Mouse (Mus musculus) limb, embryonic 12.5 days (tissue): ENCODE data around the gene Adgrl1. TPM values are rescaled to one million over a fixed set of nuclear protein-coding genes. Genes with fewer than 3 reads are reported as not detected.
"Not testable (repeated sequence)": the region's sequence is repeated elsewhere in the genome, so short reads cannot be mapped to it uniquely, and the experiment has no call there.

Experiments used
- ATAC-seq: fragments of 200-750 bp; cut with Nextera tagmentation; 2 replicates; pipeline ENCODE4 v1.8.0; 2017; ENCODE audit warnings: low read depth, moderate TSS enrichment; ENCODE audit not compliant: insufficient number of reproducible peaks, insufficient read depth, low FRiP score, low TSS enrichment
- H3K27ac ChIP-seq: fragments of 300-500 bp; sonication (generic); 2 replicates; pipeline ENCODE4 v1.5.1; 2016; ENCODE audit warnings: mild to moderate bottlenecking, moderate library complexity
- H3K27me3 ChIP-seq: fragments of 300-500 bp; sonication (generic); 2 replicates; pipeline ENCODE4 v1.6.1; 2016; ENCODE audit warnings: mild to moderate bottlenecking, moderate library complexity
- H3K36me3 ChIP-seq: fragments of 300-500 bp; sonication (generic); 2 replicates; pipeline ENCODE4 v1.6.1; 2016; ENCODE audit warnings: mild to moderate bottlenecking, moderate library complexity
- H3K4me1 ChIP-seq: fragments of 300-500 bp; sonication (generic); replicated peaks from 2 replicates; pipeline ENCODE4 v1.6.1; 2016
- H3K4me2 ChIP-seq: fragments of 300-500 bp; sonication (generic); 2 replicates; pipeline ENCODE4 v1.6.1; 2016; ENCODE audit warnings: mild to moderate bottlenecking, moderate library complexity
- H3K4me3 ChIP-seq: fragments of 300-500 bp; sonication (generic); replicated peaks from 2 replicates; pipeline ENCODE4 v1.5.1; 2016; ENCODE audit warnings: mild to moderate bottlenecking
- H3K9ac ChIP-seq: fragments of 300-500 bp; sonication (generic); replicated peaks from 2 replicates; pipeline ENCODE4 v1.6.1; 2016; ENCODE audit warnings: mild to moderate bottlenecking, moderate library complexity
- H3K9me3 ChIP-seq: fragments of 300-500 bp; sonication (generic); 2 replicates; pipeline ENCODE4 v1.6.1; 2016; ENCODE audit warnings: mild to moderate bottlenecking, moderate library complexity
- WGBS: fragments of 180-500 bp; shearing (Covaris S2); methylation state at CpG from one replicate; pipeline ENCODE4 v1.1.7; 2016; 5-methylcytosine and 5-hydroxymethylcytosine counted together
- microRNA-seq: library from miRNA; unstranded; fragments of <30 nt; microRNA quantifications from one replicate; pipeline ENCODE4, GENCODE M21; 2017
- polyA plus RNA-seq: library from polyadenylated mRNA; unstranded; fragments of >200 nt; fragmentation: Nextera tagmentation; extraction: Ambion mirVana; gene quantifications from 2 replicates; pipeline ENCODE4 v1.2.1, GENCODE M21; 2016

The Adgrl1 gene
- polyA plus RNA-seq, 1 experiment from 2014 or later = 32.7 TPM

DNA sequence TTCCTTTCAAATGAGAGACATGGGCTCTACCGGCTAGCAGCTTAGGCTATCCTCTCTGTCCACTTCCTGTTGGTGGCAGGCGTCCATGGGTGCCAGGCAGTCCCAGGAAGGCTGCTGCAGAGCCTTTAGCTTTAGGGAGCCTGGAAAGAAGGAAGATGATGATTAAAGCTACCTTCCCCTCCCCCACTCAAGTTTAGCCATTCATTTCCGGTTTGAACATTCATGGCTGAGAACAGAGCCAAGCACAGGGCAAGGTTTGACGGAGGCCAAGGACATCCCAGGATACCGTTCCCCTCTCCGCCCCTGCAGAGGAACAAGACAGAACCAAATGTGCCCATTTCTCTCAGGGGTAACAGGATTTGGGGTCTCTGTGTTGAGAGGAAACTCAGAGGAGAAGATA lies 77.7 kb downstream of the Adgrl1 start:
- peaks cover 41% of the 10 kb centered on the region for H3K36me3 ChIP-seq
- H3K27ac ChIP-seq = peak overlapping the region; percentile 14
- H3K9ac ChIP-seq = no peak overlapping the region
- no peak overlapping the region for H3K4me3 ChIP-seq
- peaks cover 34% of the 10 kb centered on the region for H3K4me1 ChIP-seq
- no peaks in the 10 kb centered on the region for H3K9me3 ChIP-seq
- ATAC-seq = no peak
- no peaks in the 10 kb centered on the region for H3K27me3 ChIP-seq
- 48% methylated on average over 6 of the region's 6 CpGs for WGBS
- peak overlapping the region; percentile 28; the same call in 1 of the 2 replicates for H3K4me2 ChIP-seq

DNA sequence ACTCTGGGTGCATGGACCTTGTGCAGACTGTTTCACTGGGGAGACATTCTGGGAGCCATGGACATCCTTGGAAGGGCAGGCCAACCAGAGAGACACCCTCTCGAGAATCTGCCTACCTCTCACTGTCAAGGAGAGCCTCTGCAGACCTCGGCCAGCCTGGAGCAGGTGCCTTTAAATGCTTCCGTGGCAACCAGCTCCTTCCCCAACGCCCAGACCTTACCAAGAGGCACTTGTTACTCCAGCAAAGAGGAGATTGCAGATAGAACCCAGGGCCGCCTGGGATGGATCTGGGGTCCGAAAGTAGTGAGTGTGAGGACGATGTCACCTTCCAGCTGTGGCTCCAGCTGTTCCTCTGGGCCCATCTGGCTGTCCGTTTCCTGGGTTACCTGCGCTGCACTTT lies 78.3 kb downstream of the Adgrl1 start:
- WGBS = 76% methylated on average over 9 of the region's 9 CpGs
- ATAC-seq = no peak
- H3K4me2 ChIP-seq = peak overlapping the region; percentile 28; the same call in 1 of the 2 replicates
- H3K27me3 ChIP-seq = no peaks in the 10 kb centered on the region
- peak overlapping the region; percentile 14 for H3K27ac ChIP-seq
- no peak overlapping the region for H3K9ac ChIP-seq
- peaks cover 34% of the 10 kb centered on the region for H3K4me1 ChIP-seq
- H3K4me3 ChIP-seq = no peak overlapping the region
- peaks cover 47% of the 10 kb centered on the region for H3K36me3 ChIP-seq
- H3K9me3 ChIP-seq = no peaks in the 10 kb centered on the region

DNA sequence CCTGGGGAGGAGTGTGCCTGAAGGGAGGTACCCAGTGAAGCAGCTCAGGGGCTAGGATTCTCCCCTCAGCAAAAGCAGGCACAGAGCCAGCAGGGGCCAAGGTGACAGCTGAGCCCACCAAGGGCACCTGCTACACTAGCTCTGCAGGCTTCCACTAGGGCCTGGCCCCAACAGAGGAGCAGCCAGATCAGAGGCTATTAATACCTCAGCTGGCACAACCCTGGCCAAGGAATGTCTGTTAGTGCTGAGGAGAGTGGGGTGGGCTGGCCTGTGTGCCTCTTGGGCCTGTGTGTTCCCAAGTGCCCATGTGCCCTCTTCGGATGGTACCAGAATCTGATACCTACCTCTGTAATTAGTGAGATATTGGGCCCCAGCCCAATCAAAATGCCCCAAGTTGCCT lies 80.3 kb downstream of the Adgrl1 start:
- H3K4me2 ChIP-seq = no peak overlapping the region
- H3K4me1 ChIP-seq = peaks cover 20% of the 10 kb centered on the region
- no peaks in the 10 kb centered on the region for H3K27me3 ChIP-seq
- WGBS = 96% methylated on average over 1 of the region's 1 CpGs
- H3K27ac ChIP-seq = no peak overlapping the region
- H3K36me3 ChIP-seq = peaks cover 65% of the 10 kb centered on the region
- H3K9me3 ChIP-seq = 0 out of 2 replicates have a peak, but pooled peaks cover 4% of the 10 kb centered on the region
- no peak overlapping the region for H3K9ac ChIP-seq
- ATAC-seq = no peak
- H3K4me3 ChIP-seq = no peak overlapping the region

DNA sequence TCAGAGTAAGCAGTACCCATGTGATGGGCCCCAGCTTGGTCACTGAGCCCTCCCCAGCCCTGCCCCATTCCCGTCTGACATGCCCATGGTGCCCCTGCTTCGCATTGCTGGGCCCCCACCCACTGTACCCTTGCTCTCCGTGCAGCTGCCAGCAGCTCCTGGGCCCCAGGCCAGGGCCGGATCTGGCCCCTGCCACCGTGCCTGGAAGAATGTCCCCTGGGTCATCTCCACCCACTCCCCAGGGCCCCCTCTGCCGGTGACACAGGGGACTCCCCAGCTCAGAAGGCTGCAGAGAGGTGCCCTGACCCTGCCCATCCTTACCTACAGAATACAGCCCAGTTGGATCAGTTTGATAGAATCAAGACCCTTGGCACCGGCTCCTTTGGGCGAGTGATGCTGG lies 80.9 kb downstream of the Adgrl1 start:
- no peak overlapping the region for H3K4me3 ChIP-seq
- H3K36me3 ChIP-seq = peaks cover 71% of the 10 kb centered on the region

DNA sequence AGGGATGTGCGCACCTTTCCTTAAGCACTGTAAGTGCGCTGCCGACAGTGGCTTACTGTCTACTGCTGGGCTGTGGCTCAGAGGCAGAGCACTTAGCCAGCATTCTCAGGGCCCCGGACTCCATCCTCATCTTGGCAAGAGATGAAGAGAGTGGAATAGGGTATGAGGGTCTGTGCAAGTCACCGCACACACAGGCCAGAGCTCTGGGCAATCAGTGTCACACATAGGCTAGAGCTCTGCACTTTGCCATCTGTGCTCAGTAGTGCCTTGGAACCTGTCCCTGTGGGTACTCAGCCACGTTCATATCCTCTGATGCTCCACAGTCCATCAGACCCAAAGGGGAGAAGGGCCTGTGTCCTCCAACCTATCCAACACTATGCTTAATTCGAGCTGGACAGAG lies 81.6 kb downstream of the Adgrl1 start:
- WGBS = 97% methylated on average over 7 of the region's 7 CpGs
- no peak overlapping the region for H3K27ac ChIP-seq
- H3K4me2 ChIP-seq = no peak overlapping the region
- H3K4me1 ChIP-seq = peaks cover 20% of the 10 kb centered on the region
- H3K36me3 ChIP-seq = peaks cover 77% of the 10 kb centered on the region
- no peaks in the 10 kb centered on the region for H3K27me3 ChIP-seq
- no peak for ATAC-seq
- no peak overlapping the region for H3K9ac ChIP-seq
- 0 out of 2 replicates have a peak, but pooled peaks cover 4% of the 10 kb centered on the region for H3K9me3 ChIP-seq
- no peak overlapping the region for H3K4me3 ChIP-seq

More for the DNA sequence above, 80.9 kb downstream of the Adgrl1 start:
- H3K27ac ChIP-seq = no peak overlapping the region
- H3K9ac ChIP-seq = no peak overlapping the region
- WGBS = 84% methylated on average over 8 of the region's 8 CpGs
- 0 out of 2 replicates have a peak, but pooled peaks cover 4% of the 10 kb centered on the region for H3K9me3 ChIP-seq
- H3K27me3 ChIP-seq = no peaks in the 10 kb centered on the region
- no peak for ATAC-seq
- H3K4me1 ChIP-seq = peaks cover 20% of the 10 kb centered on the region
- no peak overlapping the region for H3K4me2 ChIP-seq

DNA sequence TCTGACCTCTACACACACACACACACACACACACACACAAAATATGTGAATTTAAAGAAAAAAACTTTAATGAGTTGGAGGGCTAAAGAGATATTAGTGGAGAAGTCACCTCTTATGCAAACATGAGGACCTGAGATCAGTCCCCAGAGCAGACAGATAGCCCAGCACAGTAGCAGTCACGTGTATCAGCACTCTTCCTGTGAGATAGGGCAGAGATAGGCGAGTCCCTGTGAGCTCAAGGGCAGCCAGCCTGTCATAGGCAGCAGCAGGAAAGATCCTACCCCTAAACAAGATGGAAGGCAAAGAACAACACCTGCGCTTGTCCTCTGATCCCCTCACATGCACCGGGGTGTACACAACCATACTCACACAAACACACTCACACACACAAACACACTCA lies 82.5 kb downstream of the Adgrl1 start:
- H3K4me3 ChIP-seq = no peak overlapping the region
- WGBS = 90% methylated on average over 4 of the region's 4 CpGs
- peaks cover 87% of the 10 kb centered on the region for H3K36me3 ChIP-seq
- H3K9ac ChIP-seq = no peak overlapping the region
- H3K4me2 ChIP-seq = no peak overlapping the region
- H3K4me1 ChIP-seq = peaks cover 11% of the 10 kb centered on the region
- no peak for ATAC-seq
- no peak overlapping the region for H3K27ac ChIP-seq
- H3K9me3 ChIP-seq = 0 out of 2 replicates have a peak, but pooled peaks cover 4% of the 10 kb centered on the region
- no peaks in the 10 kb centered on the region for H3K27me3 ChIP-seq

DNA sequence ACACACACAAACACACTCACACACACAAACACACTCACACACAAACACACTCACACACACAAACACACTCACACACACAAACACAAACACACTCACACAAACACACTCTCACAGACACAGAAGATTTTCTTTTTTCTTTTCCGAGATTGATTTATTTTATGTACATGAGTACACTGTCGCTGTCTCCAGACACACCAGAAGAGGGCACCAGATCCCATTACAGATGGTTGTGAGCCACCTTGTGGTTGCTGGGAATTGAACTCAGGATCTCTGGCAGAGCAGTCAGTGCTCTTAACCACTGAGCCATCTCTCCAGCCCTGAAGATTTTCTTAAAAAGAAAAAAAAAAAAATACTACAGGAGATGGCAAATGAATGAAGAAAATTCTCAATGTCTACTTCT lies 83.3 kb downstream of the Adgrl1 start:
- WGBS = 97% methylated on average over 2 of the region's 2 CpGs

DNA sequence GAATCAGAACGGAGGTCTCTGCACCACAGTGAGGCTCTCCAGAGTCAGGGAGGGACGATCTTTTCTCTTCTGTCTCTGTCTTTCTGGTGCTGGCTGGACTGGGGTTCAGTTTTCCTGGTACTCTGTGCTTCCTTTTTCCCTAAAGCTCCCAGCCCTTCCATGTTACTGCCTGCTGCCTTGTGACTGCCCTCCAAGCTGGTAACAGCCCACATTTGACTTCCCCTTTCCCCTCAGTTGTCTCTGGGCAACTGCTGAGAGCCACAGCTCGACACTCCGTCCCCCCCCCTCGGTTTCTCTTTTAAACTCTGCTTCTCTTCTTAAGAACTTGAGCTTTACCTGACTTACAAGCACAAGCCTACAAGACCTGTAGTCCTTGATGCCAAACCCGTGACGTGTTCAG lies 89.3 kb downstream of the Adgrl1 start:
- no peak for ATAC-seq

More for the DNA sequence above, 83.3 kb downstream of the Adgrl1 start:
- not testable (repeated sequence) for H3K4me1 ChIP-seq, ATAC-seq, H3K27me3 ChIP-seq, H3K9ac ChIP-seq, H3K4me3 ChIP-seq, H3K9me3 ChIP-seq, H3K27ac ChIP-seq, H3K4me2 ChIP-seq
- peaks cover 93% of the 10 kb centered on the region for H3K36me3 ChIP-seq

DNA sequence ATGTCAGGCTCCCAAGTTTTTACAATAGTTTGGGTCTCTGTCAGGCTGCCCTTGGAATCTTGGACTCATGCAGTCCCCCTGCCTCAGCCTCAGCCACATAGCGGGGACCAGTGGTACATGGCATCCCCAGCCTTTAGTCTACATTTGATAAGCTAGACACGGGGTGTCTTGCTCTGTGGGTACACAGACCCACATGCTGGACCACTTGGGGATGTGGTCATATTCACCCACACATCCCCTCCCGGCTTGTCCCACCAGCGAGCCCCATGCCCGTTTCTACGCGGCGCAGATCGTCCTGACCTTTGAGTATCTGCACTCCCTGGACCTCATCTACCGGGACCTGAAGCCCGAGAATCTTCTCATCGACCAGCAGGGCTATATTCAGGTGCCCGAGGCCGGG lies 90.3 kb downstream of the Adgrl1 start:
- peaks cover 89% of the 10 kb centered on the region for H3K36me3 ChIP-seq
- 93% methylated on average over 14 of the region's 14 CpGs for WGBS
- H3K27ac ChIP-seq = no peak overlapping the region

More for the DNA sequence above, 89.3 kb downstream of the Adgrl1 start:
- Histone ChIP-seq H3K4me1 (no peaks in the 10 kb centered on the region), H3K36me3 (peaks cover 89% of the 10 kb centered on the region), H3K27me3 (no peaks in the 10 kb centered on the region), H3K4me3 (no peak overlapping the region), H3K27ac (no peak overlapping the region), H3K9ac (no peak overlapping the region), H3K9me3 (no peaks in the 10 kb centered on the region), H3K4me2 (no peak overlapping the region)
- whole genome bisulfite sequencing = 87% methylated on average over 7 of the region's 7 CpGs

More for the DNA sequence above, 90.3 kb downstream of the Adgrl1 start:
- Histone ChIP-seq H3K27me3 (no peaks in the 10 kb centered on the region), H3K4me3 (no peak overlapping the region), H3K4me1 (no peaks in the 10 kb centered on the region), H3K9ac (no peak overlapping the region), H3K4me2 (no peak overlapping the region), H3K9me3 (no peaks in the 10 kb centered on the region)
- ATAC-seq = no peak

Small RNA genes lying within 50 kb of the gene (microRNA-seq; reads per million reads assigned to microRNA genes)
- not detected for gene Gm44330
- gene Gm44450 = not detected

Other genes starting within 250 kb of the Adgrl1 start
- gene Gipc1, start 247.4 kb upstream of the Adgrl1 start, polyA plus RNA-seq = 179 and 185 TPM in 2 replicates
- 0.63 and 0.90 TPM in 2 replicates for gene Ptger1, start 233.4 kb upstream of the Adgrl1 start, polyA plus RNA-seq
- 36.8 and 37.4 TPM in 2 replicates for gene Pkn1, start 200.9 kb upstream of the Adgrl1 start, polyA plus RNA-seq
- 155 and 164 TPM in 2 replicates for gene Ddx39, start 184.9 kb upstream of the Adgrl1 start, polyA plus RNA-seq
- gene Adgre5, start 158.8 kb upstream of the Adgrl1 start, polyA plus RNA-seq = 24.2 and 28.0 TPM in 2 replicates
- gene Gm10644, start 55.1 kb downstream of the Adgrl1 start, polyA plus RNA-seq = 0.40 and 0.63 TPM in 2 replicates
- gene Asf1b, start 55.4 kb downstream of the Adgrl1 start, polyA plus RNA-seq = 52.2 and 54.3 TPM in 2 replicates
- gene Prkaca, start 72.9 kb downstream of the Adgrl1 start, polyA plus RNA-seq = 186 and 196 TPM in 2 replicates
- 13.0 and 14.4 TPM in 2 replicates for gene Samd1, start 97.6 kb downstream of the Adgrl1 start, polyA plus RNA-seq
- 0.73 and 1.6 TPM in 2 replicates for gene 1700067K01Rik, start 101.4 kb downstream of the Adgrl1 start, polyA plus RNA-seq
- gene 2210011C24Rik, start 112.1 kb downstream of the Adgrl1 start, polyA plus RNA-seq = 0.64 TPM in 1 of 2 replicates, not detected in the other
- gene Palm3, start 121.4 kb downstream of the Adgrl1 start, polyA plus RNA-seq = 4.7 and 6.7 TPM in 2 replicates
- 0.61 and 0.68 TPM in 2 replicates for gene Il27ra, start 142.5 kb downstream of the Adgrl1 start, polyA plus RNA-seq
- not detected in 2 replicates for gene Rln3, start 144.9 kb downstream of the Adgrl1 start, polyA plus RNA-seq
- 1.5 and 1.9 TPM in 2 replicates for gene Gm10643, start 165.0 kb downstream of the Adgrl1 start, polyA plus RNA-seq
- 10.1 and 11.1 TPM in 2 replicates for gene Rfx1, start 166.7 kb downstream of the Adgrl1 start, polyA plus RNA-seq
- 16.3 and 17.0 TPM in 2 replicates for gene Dcaf15, start 204.7 kb downstream of the Adgrl1 start, polyA plus RNA-seq
- gene Podnl1, start 225.9 kb downstream of the Adgrl1 start, polyA plus RNA-seq = 0.83 and 1.1 TPM in 2 replicates
- gene Cc2d1a, start 247.8 kb downstream of the Adgrl1 start, polyA plus RNA-seq = 26.2 and 28.7 TPM in 2 replicates
- gene 4930432K21Rik, start 247.9 kb downstream of the Adgrl1 start, polyA plus RNA-seq = 1.6 TPM in 2 replicates